Mouse (Mus musculus) lung, postnatal 14 days (tissue): ENCODE data around the gene Gm21188.
"Not testable (repeated sequence)": the region's sequence is repeated elsewhere in the genome, so short reads cannot be mapped to it uniquely, and the experiment has no call there.

ENCODE experiments used
- DNase-seq: peaks from one replicate; pipeline ENCODE4 v3.0.0; 2021

Gm21188 gene

GRCm38 (mm10) chr13:120026373-120026772 lies 25.6 kb downstream of the Gm21188 start:
- DNase-seq = not testable (repeated sequence)

- not testable (repeated sequence) for DNase-seq
These were observed 26.4 kb downstream of the Gm21188 start for GRCm38 (mm10) chr13:120025576-120025975.

DNA sequence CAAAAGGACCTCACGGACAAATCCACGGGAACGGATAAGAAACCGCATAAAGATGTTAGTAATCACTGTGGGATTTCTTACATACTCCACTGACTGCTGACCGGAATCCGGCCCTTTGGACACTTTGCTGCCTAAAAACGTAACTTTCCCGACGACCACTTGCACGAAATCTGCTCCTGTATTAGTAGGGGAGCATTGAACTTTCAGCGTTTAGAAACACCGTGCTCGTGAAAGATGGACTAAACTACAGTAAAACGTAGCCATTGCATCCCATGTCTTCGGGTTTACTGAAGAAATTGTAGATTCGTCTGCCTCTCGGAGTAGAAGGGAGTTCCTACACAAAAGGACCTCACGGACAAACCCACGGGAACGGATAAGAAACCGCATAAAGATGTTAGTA lies 27.0 kb downstream of the Gm21188 start:
- not testable (repeated sequence) for DNase-seq

GRCm38 (mm10) chr13:120024581-120024980 lies 27.4 kb downstream of the Gm21188 start:
- not testable (repeated sequence) for DNase-seq

DNA sequence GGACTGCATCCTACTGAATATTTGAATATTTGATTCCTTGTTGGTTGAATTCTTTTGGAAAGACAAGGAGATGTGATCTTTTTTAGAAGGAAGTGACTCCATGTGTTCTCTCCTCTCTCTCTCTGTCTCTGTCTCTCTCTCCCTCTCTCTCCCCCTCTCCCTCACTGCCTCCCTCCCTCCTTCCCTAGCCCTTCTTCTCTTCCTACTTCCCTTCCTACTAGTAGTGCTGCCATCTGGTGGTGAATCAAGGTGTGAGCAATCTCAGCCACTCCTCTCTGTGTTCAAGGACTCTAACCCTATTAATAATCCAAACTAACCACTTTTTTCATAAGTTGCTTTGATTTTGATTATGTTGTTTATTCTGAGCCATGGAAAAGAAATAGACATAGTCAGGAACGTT lies 30.5 kb downstream of the Gm21188 start:
- DNase-seq = not testable (repeated sequence)

GRCm38 (mm10) chr13:120015348-120016007 lies 36.5 kb downstream of the Gm21188 start:
- DNase-seq = not testable (repeated sequence)

DNA sequence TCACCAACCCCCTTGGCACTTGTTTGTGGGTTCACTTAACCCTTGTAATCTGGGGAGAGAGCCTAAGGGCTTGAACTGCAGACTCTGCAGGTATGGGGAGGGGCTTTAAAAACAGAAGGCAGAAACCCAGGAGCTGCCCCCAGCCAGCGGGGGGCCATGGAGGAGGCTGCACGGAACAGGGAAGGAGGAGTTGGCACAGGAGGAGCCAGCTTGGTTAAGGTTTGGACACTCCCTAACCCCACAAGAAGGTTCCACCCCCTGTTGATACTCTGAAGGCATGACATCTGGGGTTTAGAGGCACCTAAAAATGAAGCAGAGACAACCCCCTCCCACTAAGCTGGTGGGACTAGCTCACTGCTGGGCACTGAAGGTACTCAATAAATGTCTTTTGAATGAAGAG lies 38.0 kb downstream of the Gm21188 start:
- not testable (repeated sequence) for DNase-seq

- DNase-seq = not testable (repeated sequence)
These were observed 38.5 kb downstream of the Gm21188 start for GRCm38 (mm10) chr13:120013544-120013943.

DNA sequence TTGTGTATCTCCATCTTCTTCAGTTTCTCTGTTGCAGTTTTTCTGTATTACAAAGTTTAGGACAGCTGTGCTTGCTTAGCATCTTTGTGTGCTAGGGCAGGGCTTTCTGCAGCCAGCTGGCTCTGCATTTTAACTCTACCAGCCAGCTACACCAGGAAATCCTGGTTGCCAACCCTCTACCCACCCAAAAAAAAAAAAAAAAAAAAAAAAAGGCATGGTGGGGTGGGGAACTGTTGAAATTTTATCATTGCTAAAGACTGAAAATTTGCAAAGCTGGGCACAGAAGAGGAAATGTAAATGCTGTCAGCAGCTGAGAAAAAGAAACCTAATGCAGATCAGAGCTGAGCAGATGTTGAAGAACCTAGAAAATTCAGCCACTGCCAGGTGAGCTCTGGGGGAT lies 41.9 kb downstream of the Gm21188 start:
- not testable (repeated sequence) for DNase-seq

GRCm38 (mm10) chr13:119999215-119999614 lies 52.8 kb downstream of the Gm21188 start:
- DNase-seq = not testable (repeated sequence)

DNA sequence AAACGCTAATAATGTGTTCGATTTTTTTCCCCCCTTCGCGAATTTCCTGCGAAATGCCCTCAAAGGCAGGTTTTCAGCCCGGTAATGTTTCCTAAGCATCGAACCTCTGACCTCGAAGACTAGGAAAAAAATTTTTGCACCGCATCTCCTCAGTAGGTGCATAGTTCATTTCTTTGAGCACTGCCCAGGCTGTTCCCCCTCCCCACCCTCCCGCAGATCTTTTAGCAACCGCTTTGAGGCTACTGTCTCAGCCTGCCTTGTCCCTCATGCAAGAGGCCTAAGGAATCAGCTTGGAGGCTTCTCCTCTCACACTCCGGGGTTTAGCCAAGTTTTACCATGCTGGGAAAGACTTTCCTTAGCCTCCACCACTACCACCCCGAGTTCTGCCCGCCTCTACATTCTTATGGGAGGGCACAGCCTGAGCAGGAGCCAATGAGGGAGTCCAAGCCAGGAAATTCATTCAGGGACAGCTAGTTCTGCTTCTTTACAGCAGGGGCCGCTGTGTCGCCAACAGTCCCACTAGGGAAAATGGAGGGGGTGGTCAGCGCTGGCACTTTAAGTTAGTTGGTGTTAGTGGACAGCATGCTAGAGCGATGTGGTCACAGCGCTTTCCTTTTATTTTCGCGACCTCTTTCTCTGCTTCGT lies 53.4 kb downstream of the Gm21188 start:
- DNase-seq = not testable (repeated sequence)

DNA sequence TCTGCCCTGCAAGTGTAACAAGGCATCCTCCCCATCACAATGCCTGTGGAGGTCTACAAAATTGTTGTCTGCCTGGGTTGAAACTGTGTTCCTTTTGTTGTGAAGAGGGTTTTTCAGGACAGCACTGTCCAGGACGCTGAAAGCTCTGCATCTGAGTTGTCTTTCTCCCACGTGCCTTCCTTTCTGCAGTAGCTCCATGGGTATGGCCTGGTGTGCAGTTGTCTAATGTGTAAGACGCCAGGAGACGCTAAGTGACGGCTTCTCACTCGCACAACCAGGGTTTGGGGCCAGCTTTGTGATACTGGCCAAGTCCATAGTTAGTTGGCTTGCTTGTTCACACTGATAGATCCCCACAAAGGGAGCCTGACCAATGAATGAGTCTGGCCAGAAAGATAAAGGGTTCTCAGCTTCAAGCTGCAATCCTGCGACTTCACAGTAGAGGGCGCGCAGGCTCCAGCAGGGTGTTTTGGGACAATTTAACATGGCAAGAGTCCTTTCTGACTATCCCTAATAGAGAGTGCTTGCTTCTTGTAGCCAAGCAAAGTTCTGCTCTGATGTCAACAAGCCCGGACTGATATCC lies 60.0 kb downstream of the Gm21188 start:
- not testable (repeated sequence) for DNase-seq

DNA sequence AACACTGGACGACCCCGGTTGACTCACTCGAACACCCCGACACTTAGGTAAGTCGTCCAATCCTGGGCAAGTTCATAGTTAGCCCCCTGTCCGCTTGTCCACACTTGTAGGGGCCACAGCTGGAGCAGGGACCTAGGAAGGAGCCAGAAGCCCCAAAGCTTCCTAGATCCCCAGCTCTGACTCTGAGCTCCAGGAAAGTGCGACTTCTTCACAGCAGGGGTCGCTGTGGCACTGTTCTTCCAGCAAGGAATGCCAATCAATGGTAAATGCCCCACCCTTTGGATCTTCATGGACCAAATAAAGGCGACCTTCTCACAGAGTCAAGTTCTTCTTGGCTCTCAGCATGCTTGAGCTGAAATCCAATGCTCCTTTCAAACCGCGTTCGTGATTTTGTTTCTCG lies 60.7 kb downstream of the Gm21188 start:
- not testable (repeated sequence) for DNase-seq
